Mouse (Mus musculus): Measurements from ENCODE around the gene Hcst. TPM values are rescaled to one million over a fixed set of nuclear protein-coding genes. Genes with fewer than 3 reads are reported as not detected.

The Hcst gene
- total and polyA plus RNA-seq, 2 experiments from 2014 or later, result 1.4 TPM; not detected in 1

DNA sequence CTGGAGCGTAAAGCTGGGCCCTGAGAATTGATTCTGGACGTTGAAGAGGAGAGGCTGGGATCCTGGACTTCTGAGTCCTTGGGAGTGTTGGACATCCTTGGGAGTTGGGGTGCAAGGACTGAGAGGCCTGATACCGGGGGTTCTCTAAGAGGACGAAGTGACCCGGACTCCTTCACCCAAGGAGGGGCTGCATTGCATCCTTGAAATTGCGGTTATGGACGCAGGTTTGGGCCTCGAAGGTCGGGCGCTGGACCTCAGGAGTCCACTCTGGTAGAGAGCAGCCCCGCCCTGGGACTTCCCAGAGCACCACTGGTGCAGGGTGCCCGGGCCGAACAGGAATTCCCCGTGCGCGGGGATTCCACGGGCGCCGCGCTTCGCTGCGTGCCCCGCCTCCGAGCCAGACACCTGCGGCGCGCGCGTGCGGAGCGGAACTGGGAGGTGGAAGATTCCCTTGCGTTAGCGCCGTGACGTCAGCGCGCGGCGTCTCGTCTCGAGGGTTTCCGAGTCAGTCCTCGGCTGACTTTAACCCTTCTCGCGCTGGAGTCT, 2.3 kb upstream of the Hcst start:
- peaks cover 15% of the 10 kb centered on the region; the same call in 1 of the 2 replicates for H3K4me1 ChIP-seq (ENCODE audit: control insufficient read depth, insufficient read depth)
- under 1% methylated on average over 45 of the region's 45 CpGs for WGBS
- TF ChIP-seq EP300 (IDR thresholded peaks at IDR 0.05; ENCODE audit: low read depth), result no peak
- no peak for TF ChIP-seq CTCF (IDR thresholded peaks at IDR 0.05; ENCODE audit: low read depth)
- H3K4me2 ChIP-seq (ENCODE audit: low read depth, low read length), result peak overlapping the region; percentile 94
- ATAC-seq (ENCODE audit: insufficient read depth, low read depth) (peak; percentile 47; the same call in 1 of the 2 replicates), DNase-seq (ENCODE audit: low spot score) (peak; percentile 20)
- H3K9me3 ChIP-seq (replicated peaks; ENCODE audit: control insufficient read depth, low read length), result peaks cover 7% of the 10 kb centered on the region; the same call in 1 of the 2 replicates
- H3K36me3 ChIP-seq (replicated peaks; ENCODE audit: control insufficient read depth, insufficient read depth, low read length), result 0 out of 2 replicates have a peak, but pooled peaks cover 5% of the 10 kb centered on the region
- H3K9ac ChIP-seq (replicated peaks; ENCODE audit: low read depth, low read length), result peak overlapping the region; percentile 16; the same call in 1 of the 2 replicates
- H3K27ac ChIP-seq (ENCODE audit: low read depth), result no peak overlapping the region; the same call in 1 of the 2 replicates
- peak overlapping the region; percentile 59 for H3K4me3 ChIP-seq (ENCODE audit: low read depth, low read length)
- peaks cover 20% of the 10 kb centered on the region for H3K27me3 ChIP-seq (ENCODE audit: control insufficient read depth, insufficient read depth, low read length)

- Histone ChIP-seq H3K9me3 (replicated peaks; ENCODE audit: control insufficient read depth, low read length) (peaks cover 7% of the 10 kb centered on the region; the same call in 1 of the 2 replicates), H3K27me3 (ENCODE audit: control insufficient read depth, insufficient read depth, low read length) (peaks cover 20% of the 10 kb centered on the region), H3K4me3 (ENCODE audit: low read depth, low read length) (peak within 1 kb of the TSS; percentile 59), H3K9ac (replicated peaks; ENCODE audit: low read depth, low read length) (peak within 1 kb of the TSS; percentile 16; the same call in 1 of the 2 replicates), H3K4me2 (ENCODE audit: low read depth, low read length) (peak within 1 kb of the TSS; percentile 94), H3K4me1 (ENCODE audit: control insufficient read depth, insufficient read depth) (peaks cover 15% of the 10 kb centered on the region; the same call in 1 of the 2 replicates), H3K36me3 (replicated peaks; ENCODE audit: control insufficient read depth, insufficient read depth, low read length) (no peaks in the 10 kb centered on the region), H3K27ac (ENCODE audit: low read depth) (peak within 1 kb of the TSS; percentile 12; the same call in 1 of the 2 replicates)
- DNase-seq (ENCODE audit: low spot score) (no peak), ATAC-seq (ENCODE audit: insufficient read depth, low read depth) (peak; percentile 37; the same call in 1 of the 2 replicates)
- WGBS, result 9% methylated on average over 31 of the region's 31 CpGs
- TF ChIP-seq EP300 (IDR thresholded peaks at IDR 0.05; ENCODE audit: low read depth), result no peak
- no peak for TF ChIP-seq CTCF (IDR thresholded peaks at IDR 0.05; ENCODE audit: low read depth)
Observed at GRCm38 (mm10) chr7:30421175-30421889, 1.7 kb upstream of the Hcst start, which contains the start of gene Nfkbid. TSS of gene Nfkbid (plus strand) at chr7:30421732.

- Histone ChIP-seq H3K27me3 (ENCODE audit: control insufficient read depth, insufficient read depth, low read length) (peaks cover 20% of the 10 kb centered on the region), H3K4me1 (ENCODE audit: control insufficient read depth, insufficient read depth) (peaks cover 15% of the 10 kb centered on the region; the same call in 1 of the 2 replicates), H3K4me2 (ENCODE audit: low read depth, low read length) (no peak overlapping the region), H3K9me3 (replicated peaks; ENCODE audit: control insufficient read depth, low read length) (peaks cover 7% of the 10 kb centered on the region; the same call in 1 of the 2 replicates), H3K4me3 (ENCODE audit: low read depth, low read length) (no peak overlapping the region), H3K36me3 (replicated peaks; ENCODE audit: control insufficient read depth, insufficient read depth, low read length) (no peaks in the 10 kb centered on the region), H3K27ac (ENCODE audit: low read depth) (no peak overlapping the region), H3K9ac (replicated peaks; ENCODE audit: low read depth, low read length) (no peak overlapping the region)
- TF ChIP-seq EP300 (IDR thresholded peaks at IDR 0.05; ENCODE audit: low read depth) (no peak), CTCF (IDR thresholded peaks at IDR 0.05; ENCODE audit: low read depth) (no peak)
- ATAC-seq (ENCODE audit: insufficient read depth, low read depth), result no peak
- WGBS, result 83% methylated on average over 3 of the region's 3 CpGs
- DNase-seq (ENCODE audit: low spot score), result no peak
Observed at GRCm38 (mm10) chr7:30420673-30421072, 1.0 kb upstream of the Hcst start.

DNA sequence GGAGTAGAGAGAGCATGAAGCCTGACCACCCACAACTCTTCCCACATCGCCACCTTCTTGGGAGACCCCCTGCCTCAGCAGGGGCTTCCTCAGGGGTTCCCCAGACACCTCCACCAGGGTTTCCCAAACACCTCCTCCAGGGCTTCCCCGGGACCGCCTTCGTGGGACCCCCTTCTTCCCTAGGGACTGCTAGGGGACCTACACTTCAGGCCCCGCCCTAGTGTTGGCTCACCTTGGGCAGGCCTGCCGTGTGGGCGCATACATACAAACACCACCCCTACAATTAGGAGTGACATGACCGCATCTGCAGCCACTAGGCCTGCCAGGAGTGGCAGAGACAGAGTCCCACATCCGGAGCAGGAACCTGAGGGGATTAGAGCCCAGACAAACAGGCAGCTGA, 1.8 kb downstream of the Hcst start:
- WGBS, result 66% methylated on average over 9 of the region's 9 CpGs
- no peak overlapping the region for H3K27ac ChIP-seq (ENCODE audit: low read depth)
- H3K4me3 ChIP-seq (ENCODE audit: low read depth, low read length), result no peak overlapping the region
- TF ChIP-seq CTCF (IDR thresholded peaks at IDR 0.05; ENCODE audit: low read depth), result no peak
- no peak for TF ChIP-seq EP300 (IDR thresholded peaks at IDR 0.05; ENCODE audit: low read depth)
- no peak overlapping the region for H3K9ac ChIP-seq (replicated peaks; ENCODE audit: low read depth, low read length)
- no peak for DNase-seq (ENCODE audit: low spot score)
- ATAC-seq (ENCODE audit: insufficient read depth, low read depth), result no peak
- peaks cover 15% of the 10 kb centered on the region; the same call in 1 of the 2 replicates for H3K4me1 ChIP-seq (ENCODE audit: control insufficient read depth, insufficient read depth)
- peaks cover 7% of the 10 kb centered on the region; the same call in 1 of the 2 replicates for H3K9me3 ChIP-seq (replicated peaks; ENCODE audit: control insufficient read depth, low read length)
- peaks cover 14% of the 10 kb centered on the region for H3K27me3 ChIP-seq (ENCODE audit: control insufficient read depth, insufficient read depth, low read length)
- H3K4me2 ChIP-seq (ENCODE audit: low read depth, low read length), result no peak overlapping the region
- no peaks in the 10 kb centered on the region for H3K36me3 ChIP-seq (replicated peaks; ENCODE audit: control insufficient read depth, insufficient read depth, low read length)

GRCm38 (mm10) chr7:30413596-30413995, 6.1 kb downstream of the Hcst start, which contains the start of gene Tyrobp:
TSS of gene Tyrobp (plus strand) at chr7:30413760.
- H3K36me3 ChIP-seq (replicated peaks; ENCODE audit: control insufficient read depth, insufficient read depth, low read length), result no peaks in the 10 kb centered on the region
- no peak within 1 kb of the TSS for H3K9ac ChIP-seq (replicated peaks; ENCODE audit: low read depth, low read length)
- H3K4me3 ChIP-seq (ENCODE audit: low read depth, low read length), result no peak within 1 kb of the TSS
- H3K4me2 ChIP-seq (ENCODE audit: low read depth, low read length), result no peak within 1 kb of the TSS
- H3K9me3 ChIP-seq (replicated peaks; ENCODE audit: control insufficient read depth, low read length), result 0 out of 2 replicates have a peak, but pooled peaks cover 3% of the 10 kb centered on the region
- DNase-seq (ENCODE audit: low spot score) (no peak), ATAC-seq (ENCODE audit: insufficient read depth, low read depth) (no peak)
- H3K4me1 ChIP-seq (ENCODE audit: control insufficient read depth, insufficient read depth), result no peaks in the 10 kb centered on the region
- 44% methylated on average over 5 of the region's 5 CpGs for WGBS
- no peak within 1 kb of the TSS; the same call in 1 of the 2 replicates for H3K27ac ChIP-seq (ENCODE audit: low read depth)
- H3K27me3 ChIP-seq (ENCODE audit: control insufficient read depth, insufficient read depth, low read length), result no peaks in the 10 kb centered on the region; the same call in 1 of the 2 replicates
- no peak for TF ChIP-seq CTCF (IDR thresholded peaks at IDR 0.05; ENCODE audit: low read depth)
- no peak for TF ChIP-seq EP300 (IDR thresholded peaks at IDR 0.05; ENCODE audit: low read depth)
